In the genomic region with DNA sequence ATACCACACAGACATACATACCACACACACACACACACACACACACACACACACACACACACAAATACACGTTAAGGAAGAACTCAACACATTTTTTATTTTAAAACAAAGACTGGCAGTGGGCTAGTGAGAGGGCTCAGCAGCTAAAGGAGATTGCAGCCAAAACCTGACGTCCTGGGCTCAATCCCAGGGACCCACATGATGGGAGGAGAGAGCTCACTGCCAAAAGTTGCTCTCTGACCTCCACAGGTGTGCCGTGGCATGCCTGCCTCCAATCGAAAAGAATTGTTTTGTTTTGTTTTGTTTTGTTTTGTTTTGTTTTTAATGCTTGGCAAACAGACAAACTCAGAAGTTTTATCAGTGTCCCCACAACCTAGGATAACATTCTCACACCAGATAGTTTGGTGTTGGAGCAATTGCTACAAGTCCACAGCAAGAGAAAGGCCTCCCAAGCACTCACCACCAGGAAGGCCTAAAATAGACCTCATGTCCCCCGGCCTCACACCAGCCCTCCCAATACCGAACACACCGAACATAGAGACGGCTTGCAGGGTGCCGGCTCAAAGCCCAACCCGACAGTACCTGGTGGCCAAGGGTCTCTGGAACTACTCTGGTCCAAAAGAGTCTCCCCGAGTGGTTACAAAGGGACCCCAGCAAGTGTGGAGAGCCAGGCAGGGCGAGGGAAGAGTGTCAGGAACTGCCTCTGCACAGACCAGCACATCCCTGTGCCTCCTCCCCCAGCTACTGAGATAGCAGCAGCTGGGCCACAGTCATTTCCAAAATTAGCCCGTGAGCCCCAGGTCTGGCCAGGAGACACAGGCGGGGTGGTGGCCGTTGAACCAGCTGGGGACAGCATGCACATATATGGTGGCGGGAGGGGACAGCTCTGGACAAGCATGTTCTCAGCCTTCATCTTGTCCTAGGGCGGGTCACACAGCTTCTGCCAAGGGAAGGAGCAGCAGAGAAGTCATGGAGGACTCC, we compare ENCODE assay signal across 17 mouse cellular contexts. TPM values are rescaled to one million over a fixed set of nuclear protein-coding genes. Genes with fewer than 3 reads are reported as not detected.
DNase-seq lines count a peak whose midpoint lies in the region; ATAC-seq and TF ChIP-seq lines count a peak whose summit lies in the region.
"Had no signal": no experiment of that assay in that cellular context is flagged by ENCODE, and none has a peak within 500 bp of the region (broad histone marks: within the 10 kb centered on the region; RNA-seq: fewer than 3 reads in every experiment).

Gene Myo18b, minus strand, starts transcription at position 689 of the 981 bp plus-strand sequence.

- no peak within 1 kb of the TSS for H3K4me2 ChIP-seq in limb, embryonic 13.5 days (replicated peaks)
- H3K4me2 ChIP-seq in heart, embryonic 11.5 days = peak within 1 kb of the TSS; percentile 73
- no peak within 1 kb of the TSS for H3K4me2 ChIP-seq in intestine, postnatal 0 days (replicated peaks; ENCODE audit: low read depth)

- H3K36me3 ChIP-seq in limb, embryonic 13.5 days = no peaks in the 10 kb centered on the region
- H3K36me3 ChIP-seq in limb, embryonic 10.5 days = no peaks in the 10 kb centered on the region
- no peaks in the 10 kb centered on the region for H3K36me3 ChIP-seq in heart, embryonic 11.5 days (ENCODE audit: control insufficient read depth, insufficient read depth, low read length)
- no peaks in the 10 kb centered on the region for H3K36me3 ChIP-seq in intestine, postnatal 0 days (ENCODE audit: control insufficient read depth, insufficient read depth)
- H3K36me3 ChIP-seq: G1E had no signal

- no peak within 1 kb of the TSS for H3K4me3 ChIP-seq in limb, embryonic 13.5 days
- no peak within 1 kb of the TSS for H3K4me3 ChIP-seq in limb, embryonic 10.5 days
- peak within 1 kb of the TSS; percentile 52 for H3K4me3 ChIP-seq in heart, embryonic 11.5 days (ENCODE audit: low read depth, low read length)
- H3K4me3 ChIP-seq in intestine, postnatal 0 days (ENCODE audit: low read depth, low read length) = no peak within 1 kb of the TSS

- H3K9me3 ChIP-seq in limb, embryonic 13.5 days = no peaks in the 10 kb centered on the region
- H3K9me3 ChIP-seq in limb, embryonic 10.5 days (replicated peaks) = no peaks in the 10 kb centered on the region
- H3K9me3 ChIP-seq in heart, embryonic 11.5 days (replicated peaks; ENCODE audit: control insufficient read depth, low read length) = no peaks in the 10 kb centered on the region
- H3K9me3 ChIP-seq in intestine, postnatal 0 days (ENCODE audit: control insufficient read depth) = no peaks in the 10 kb centered on the region

- H3K27me3 ChIP-seq in limb, embryonic 13.5 days = no peaks in the 10 kb centered on the region
- no peaks in the 10 kb centered on the region for H3K27me3 ChIP-seq in limb, embryonic 10.5 days (ENCODE audit: low read depth, poor library complexity, severe bottlenecking)
- H3K27me3 ChIP-seq in heart, embryonic 11.5 days (ENCODE audit: control insufficient read depth, insufficient read depth, low read length) = no peaks in the 10 kb centered on the region
- no peaks in the 10 kb centered on the region for H3K27me3 ChIP-seq in intestine, postnatal 0 days (replicated peaks; ENCODE audit: control insufficient read depth, insufficient read depth, low read length)

- no peak for TF ChIP-seq CTCF in intestine, postnatal 0 days (IDR thresholded peaks at IDR 0.05; ENCODE audit: low read depth)

- no peak for DNase-seq in limb, embryonic 10.5 days (ENCODE audit: low spot score)
- peak; percentile 58 for DNase-seq in gastrocnemius, postnatal 10 days
- peak; percentile 85 for DNase-seq in heart, postnatal 4 days
- DNase-seq in thymus, postnatal 25 days = no peak
- DNase-seq in cerebellum, postnatal 4 days (ENCODE audit: low spot score in 2 of 2) = no peak
- DNase-seq: adrenal gland, postnatal 25 days; cerebellum, postnatal 36 days; layer of hippocampus, postnatal 36 days; liver; lung, postnatal 14 days; midbrain, embryonic 14.5 days had no signal

- ATAC-seq in limb, embryonic 13.5 days (ENCODE audit: low FRiP score, low read depth) = peak; percentile 32; the same call in 1 of the 2 replicates
- peak; percentile 82 for ATAC-seq in heart, embryonic 11.5 days (replicated peaks; ENCODE audit: insufficient number of reproducible peaks, low FRiP score, low TSS enrichment)
- ATAC-seq in intestine, postnatal 0 days = no peak

- no peak within 1 kb of the TSS for H3K27ac ChIP-seq in limb, embryonic 13.5 days
- no peak within 1 kb of the TSS for H3K27ac ChIP-seq in limb, embryonic 10.5 days
- H3K27ac ChIP-seq in heart, embryonic 11.5 days (ENCODE audit: low read depth, low read length) = peak within 1 kb of the TSS; percentile 98
- no peak within 1 kb of the TSS for H3K27ac ChIP-seq in intestine, postnatal 0 days (ENCODE audit: low read depth, low read length)
- H3K27ac ChIP-seq: kidney, postnatal 0 days had no signal

- 76% methylated on average over 17 of the region's 17 CpGs for WGBS in limb, embryonic 13.5 days
- WGBS in limb, embryonic 10.5 days = 83% methylated on average over 17 of the region's 17 CpGs
- 40% methylated on average over 17 of the region's 17 CpGs for WGBS in heart, embryonic 11.5 days (ENCODE audit: insufficient replicate concordance)
- 75% methylated on average over 17 of the region's 17 CpGs for WGBS in intestine, postnatal 0 days

- no peaks in the 10 kb centered on the region for H3K4me1 ChIP-seq in limb, embryonic 13.5 days
- 0 out of 2 replicates have a peak, but pooled peaks cover 3% of the 10 kb centered on the region for H3K4me1 ChIP-seq in limb, embryonic 10.5 days
- peaks cover 4% of the 10 kb centered on the region for H3K4me1 ChIP-seq in heart, embryonic 11.5 days (ENCODE audit: control insufficient read depth, insufficient read depth, low read length)
- no peaks in the 10 kb centered on the region for H3K4me1 ChIP-seq in intestine, postnatal 0 days (replicated peaks; ENCODE audit: control insufficient read depth, insufficient read depth, low read length)

- no peak within 1 kb of the TSS for H3K9ac ChIP-seq in limb, embryonic 13.5 days
- peak within 1 kb of the TSS; percentile 81 for H3K9ac ChIP-seq in heart, embryonic 11.5 days (ENCODE audit: low read depth, low read length)
- no peak within 1 kb of the TSS for H3K9ac ChIP-seq in intestine, postnatal 0 days (ENCODE audit: low read depth, low read length)

RNA-seq across cellular contexts. Expression of gene Myo18b, which starts in this region (rescaled TPM):
- 1.5 and 1.9 TPM in 2 replicates for polyA plus RNA-seq in limb, embryonic 13.5 days (2015; fragmentation: Nextera tagmentation; extraction: Ambion mirVana)
- 0.30 and 0.41 TPM in 2 replicates for polyA plus RNA-seq in limb, embryonic 10.5 days (2016; fragmentation: Nextera tagmentation; extraction: Ambion mirVana)
- 100 to 1,000 TPM; 327 to 359 TPM for total RNA-seq in gastrocnemius, postnatal 10 days (2021)
- polyA plus RNA-seq in heart, embryonic 11.5 days (2014; fragmentation: Nextera tagmentation; extraction: Ambion mirVana) = 22.2 and 26.3 TPM in 2 replicates
- 100 to 1,000 TPM; 194 to 208 TPM for total RNA-seq in heart, postnatal 4 days (2021)
- polyA plus RNA-seq in intestine, postnatal 0 days (2015; fragmentation: Nextera tagmentation; extraction: Ambion mirVana) = 0.08 and 0.09 TPM in 2 replicates
- polyA plus RNA-seq: C2C12, G1E had no signal

Comparison
In these comparisons a context has a peak if more than half of its experiments do, and no peak if none do; other contexts are left out.
1. DNase-seq: peak in gastrocnemius, postnatal 10 days (single experiment) and heart, postnatal 4 days (single experiment); none in limb, embryonic 10.5 days (single experiment), thymus, postnatal 25 days (single experiment) and cerebellum, postnatal 4 days (0 of 2).